Mouse (Mus musculus): ENCODE measurements around the gene Slco2a1. TPM values are rescaled to one million over a fixed set of nuclear protein-coding genes. Genes with fewer than 3 reads are reported as not detected.

Gene Slco2a1
- polyA plus RNA-seq, 1 experiment from 2014 or later: 0.17 TPM

DNA sequence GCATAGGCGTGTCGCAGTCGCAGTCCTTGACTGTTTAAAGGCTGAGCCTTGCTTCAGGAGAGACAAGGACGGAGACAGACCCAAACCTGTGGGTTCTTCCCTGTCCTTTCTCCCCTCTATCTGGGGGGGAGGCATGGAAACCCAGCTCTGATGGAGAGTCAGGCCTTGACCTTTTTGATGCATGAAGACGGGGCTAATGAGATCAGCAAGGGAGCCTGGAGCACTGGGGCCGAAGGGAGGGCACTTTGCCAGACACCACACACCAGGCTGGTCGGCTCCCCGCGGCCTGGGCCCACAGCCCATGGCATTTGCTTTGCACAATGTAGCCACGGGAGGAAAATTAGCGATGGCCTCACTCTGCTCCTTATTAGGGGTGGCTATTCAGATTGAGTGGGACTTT lies 66.5 kb downstream of the Slco2a1 start:
- Histone ChIP-seq H3K4me3 (no peak overlapping the region), H3K27me3 (ENCODE audit: low read depth, poor library complexity, severe bottlenecking) (no peaks in the 10 kb centered on the region), H3K4me1 (peaks cover 5% of the 10 kb centered on the region; the same call in 1 of the 2 replicates), H3K27ac (replicated peaks) (no peak overlapping the region), H3K36me3 (no peaks in the 10 kb centered on the region), H3K9me3 (replicated peaks) (no peaks in the 10 kb centered on the region)
- WGBS: 85% methylated on average over 11 of the region's 11 CpGs
- no peak for DNase-seq (ENCODE audit: low spot score)

DNA sequence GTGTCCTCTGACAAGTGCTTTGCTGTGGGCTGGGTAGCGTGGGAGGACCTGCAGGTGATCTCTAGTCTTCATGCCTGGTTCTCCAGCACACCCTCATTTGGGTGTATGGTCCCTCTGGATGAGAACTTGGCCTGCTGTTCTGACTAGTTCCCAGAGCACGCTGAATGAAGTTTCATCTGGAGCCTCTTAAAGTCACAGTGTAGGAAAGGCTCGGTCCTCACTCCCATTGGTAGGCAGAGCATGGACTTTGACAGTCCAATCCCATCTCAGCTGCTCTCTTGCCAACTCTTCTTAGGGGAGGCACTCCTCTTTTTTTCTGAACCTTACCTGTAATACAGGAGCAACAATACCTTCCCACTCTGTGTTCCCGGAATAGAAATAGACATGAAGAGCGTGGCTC lies 67.7 kb downstream of the Slco2a1 start:
- WGBS: 93% methylated on average over 5 of the region's 5 CpGs
- Histone ChIP-seq H3K4me1 (peaks cover 5% of the 10 kb centered on the region; the same call in 1 of the 2 replicates), H3K27ac (replicated peaks) (no peak overlapping the region), H3K4me3 (no peak overlapping the region), H3K9me3 (replicated peaks) (no peaks in the 10 kb centered on the region), H3K36me3 (no peaks in the 10 kb centered on the region), H3K27me3 (ENCODE audit: low read depth, poor library complexity, severe bottlenecking) (no peaks in the 10 kb centered on the region)
- DNase-seq (ENCODE audit: low spot score): no peak

- Histone ChIP-seq H3K27me3 (ENCODE audit: low read depth, poor library complexity, severe bottlenecking) (no peaks in the 10 kb centered on the region), H3K4me1 (no peaks in the 10 kb centered on the region), H3K9me3 (replicated peaks) (no peaks in the 10 kb centered on the region), H3K36me3 (no peaks in the 10 kb centered on the region), H3K27ac (replicated peaks) (no peak overlapping the region), H3K4me3 (no peak overlapping the region)
- no peak for DNase-seq (ENCODE audit: low spot score)
- 86% methylated on average over 2 of the region's 2 CpGs for WGBS
These were observed 72.0 kb downstream of the Slco2a1 start for GRCm38 (mm10) chr9:103060551-103060950.

- no peaks in the 10 kb centered on the region for H3K9me3 ChIP-seq (replicated peaks)
- no peaks in the 10 kb centered on the region for H3K27me3 ChIP-seq (ENCODE audit: low read depth, poor library complexity, severe bottlenecking)
- H3K4me3 ChIP-seq: no peak overlapping the region
- no peak for DNase-seq (ENCODE audit: low spot score)
- H3K36me3 ChIP-seq: no peaks in the 10 kb centered on the region
- H3K27ac ChIP-seq (replicated peaks): no peak overlapping the region
- no peaks in the 10 kb centered on the region for H3K4me1 ChIP-seq
- WGBS: 81% methylated on average over 5 of the region's 5 CpGs
These were observed 73.0 kb downstream of the Slco2a1 start for GRCm38 (mm10) chr9:103061471-103062053.

DNA sequence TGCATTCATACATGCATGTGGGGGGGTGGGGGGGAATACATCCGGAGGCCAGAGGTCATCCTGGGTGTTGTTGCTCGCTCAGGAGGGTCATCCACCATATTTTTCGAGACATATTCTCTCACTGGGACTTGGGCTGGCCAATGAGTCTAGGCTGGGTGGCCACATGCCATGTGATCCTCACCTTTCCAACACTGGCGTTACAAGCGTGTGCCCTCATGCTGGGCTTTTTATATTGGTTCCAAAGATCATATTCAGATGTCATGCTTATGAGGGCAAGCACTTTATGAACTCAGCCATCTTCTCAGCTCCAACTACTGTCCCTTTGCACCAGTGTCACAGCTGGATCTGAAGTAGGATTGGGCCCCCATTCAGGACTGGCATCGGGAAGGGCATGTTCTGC lies 75.1 kb downstream of the Slco2a1 start:
- H3K27me3 ChIP-seq (ENCODE audit: low read depth, poor library complexity, severe bottlenecking): no peaks in the 10 kb centered on the region
- no peak overlapping the region for H3K4me3 ChIP-seq
- H3K4me1 ChIP-seq: no peaks in the 10 kb centered on the region
- H3K27ac ChIP-seq (replicated peaks): no peak overlapping the region
- WGBS: 89% methylated on average over 6 of the region's 6 CpGs
- H3K9me3 ChIP-seq (replicated peaks): no peaks in the 10 kb centered on the region
- H3K36me3 ChIP-seq: no peaks in the 10 kb centered on the region
- DNase-seq (ENCODE audit: low spot score): no peak

DNA sequence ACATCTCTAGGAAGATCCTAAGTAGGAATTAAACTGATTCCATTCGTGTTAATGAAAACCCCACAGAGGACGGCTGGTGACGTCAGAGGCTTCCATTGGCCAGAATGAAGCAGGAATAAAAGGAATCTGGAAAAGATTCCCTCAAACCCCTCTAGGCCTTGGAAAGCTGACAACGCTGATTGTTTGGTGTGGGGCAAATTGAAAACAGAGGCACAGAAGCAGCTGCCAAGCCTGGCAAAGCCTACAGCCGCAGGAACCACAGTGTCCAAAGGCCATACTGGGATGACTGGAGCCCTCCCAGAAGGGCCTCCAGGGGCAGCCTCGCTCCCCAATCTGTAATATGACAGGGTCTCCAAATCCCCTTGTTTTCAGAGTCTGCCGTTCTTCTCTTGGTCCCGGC lies 78.3 kb downstream of the Slco2a1 start:
- WGBS: 88% methylated on average over 8 of the region's 8 CpGs
- Histone ChIP-seq H3K27me3 (ENCODE audit: low read depth, poor library complexity, severe bottlenecking) (no peaks in the 10 kb centered on the region), H3K27ac (replicated peaks) (no peak overlapping the region), H3K4me3 (no peak overlapping the region), H3K36me3 (no peaks in the 10 kb centered on the region), H3K9me3 (replicated peaks) (no peaks in the 10 kb centered on the region), H3K4me1 (no peaks in the 10 kb centered on the region)
- DNase-seq (ENCODE audit: low spot score): no peak

GRCm38 (mm10) chr9:103067651-103068050 lies 79.1 kb downstream of the Slco2a1 start:
- H3K27me3 ChIP-seq (ENCODE audit: low read depth, poor library complexity, severe bottlenecking): no peaks in the 10 kb centered on the region
- H3K27ac ChIP-seq (replicated peaks): no peak overlapping the region
- WGBS: 90% methylated on average over 11 of the region's 11 CpGs
- H3K4me1 ChIP-seq: no peaks in the 10 kb centered on the region
- DNase-seq (ENCODE audit: low spot score): no peak
- H3K9me3 ChIP-seq (replicated peaks): no peaks in the 10 kb centered on the region
- no peak overlapping the region for H3K4me3 ChIP-seq
- no peaks in the 10 kb centered on the region for H3K36me3 ChIP-seq

DNA sequence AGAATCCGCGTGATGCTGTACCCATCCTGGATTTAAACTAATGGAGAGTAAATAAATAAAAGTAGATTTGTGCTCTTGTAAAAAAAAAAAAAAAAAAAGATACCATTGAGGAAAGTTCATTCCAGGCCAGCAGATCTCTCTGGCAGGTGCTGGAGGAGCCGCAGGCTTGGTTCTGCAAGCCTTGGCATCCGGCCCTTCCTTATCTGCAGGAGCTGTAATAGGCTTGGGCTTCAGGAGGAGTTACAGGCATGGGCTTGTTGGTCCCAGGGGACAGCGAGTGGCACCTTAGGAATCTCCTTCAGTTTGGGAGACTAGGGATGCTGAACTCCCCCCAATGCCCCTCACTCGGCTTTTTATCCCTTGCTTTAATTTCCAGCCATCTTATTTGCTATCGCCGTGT lies 80.3 kb downstream of the Slco2a1 start:
- 89% methylated on average over 8 of the region's 8 CpGs for WGBS
- no peak for DNase-seq (ENCODE audit: low spot score)
- H3K4me1 ChIP-seq: no peaks in the 10 kb centered on the region

GRCm38 (mm10) chr9:103071541-103072203 lies 83.2 kb downstream of the Slco2a1 start:
- Histone ChIP-seq H3K4me1 (no peaks in the 10 kb centered on the region), H3K27me3 (ENCODE audit: low read depth, poor library complexity, severe bottlenecking) (no peaks in the 10 kb centered on the region), H3K9me3 (replicated peaks) (no peaks in the 10 kb centered on the region), H3K4me3 (no peak overlapping the region), H3K27ac (replicated peaks) (no peak overlapping the region), H3K36me3 (no peaks in the 10 kb centered on the region)
- DNase-seq (ENCODE audit: low spot score): no peak
- 92% methylated on average over 7 of the region's 7 CpGs for WGBS

More for the DNA sequence above, 80.3 kb downstream of the Slco2a1 start:
- no peak overlapping the region for H3K27ac ChIP-seq (replicated peaks)
- H3K27me3 ChIP-seq (ENCODE audit: low read depth, poor library complexity, severe bottlenecking): no peaks in the 10 kb centered on the region
- H3K9me3 ChIP-seq (replicated peaks): no peaks in the 10 kb centered on the region
- no peak overlapping the region for H3K4me3 ChIP-seq
- no peaks in the 10 kb centered on the region for H3K36me3 ChIP-seq

GRCm38 (mm10) chr9:103072204-103072599 lies 83.7 kb downstream of the Slco2a1 start:
- no peak for DNase-seq (ENCODE audit: low spot score)
- H3K4me3 ChIP-seq: no peak overlapping the region
- no peaks in the 10 kb centered on the region for H3K9me3 ChIP-seq (replicated peaks)
- no peaks in the 10 kb centered on the region for H3K4me1 ChIP-seq
- no peaks in the 10 kb centered on the region for H3K36me3 ChIP-seq
- H3K27ac ChIP-seq (replicated peaks): no peak overlapping the region
- H3K27me3 ChIP-seq (ENCODE audit: low read depth, poor library complexity, severe bottlenecking): no peaks in the 10 kb centered on the region
- 87% methylated on average over 6 of the region's 6 CpGs for WGBS

GRCm38 (mm10) chr9:103072926-103073515 lies 84.5 kb downstream of the Slco2a1 start:
- no peaks in the 10 kb centered on the region for H3K36me3 ChIP-seq
- H3K27ac ChIP-seq (replicated peaks): no peak overlapping the region
- no peaks in the 10 kb centered on the region for H3K9me3 ChIP-seq (replicated peaks)
- no peaks in the 10 kb centered on the region for H3K27me3 ChIP-seq (ENCODE audit: low read depth, poor library complexity, severe bottlenecking)
- H3K4me1 ChIP-seq: no peaks in the 10 kb centered on the region
- DNase-seq (ENCODE audit: low spot score): no peak
- WGBS: 90% methylated on average over 11 of the region's 11 CpGs
- no peak overlapping the region for H3K4me3 ChIP-seq

- 83% methylated on average over 21 of the region's 21 CpGs for WGBS
- no peaks in the 10 kb centered on the region for H3K36me3 ChIP-seq
- DNase-seq (ENCODE audit: low spot score): no peak
- H3K4me1 ChIP-seq: no peaks in the 10 kb centered on the region
- no peaks in the 10 kb centered on the region for H3K9me3 ChIP-seq (replicated peaks)
- H3K27ac ChIP-seq (replicated peaks): no peak overlapping the region
- no peak overlapping the region for H3K4me3 ChIP-seq
- H3K27me3 ChIP-seq (ENCODE audit: low read depth, poor library complexity, severe bottlenecking): no peaks in the 10 kb centered on the region
These were observed 88.5 kb downstream of the Slco2a1 start for GRCm38 (mm10) chr9:103076836-103077531.

- no peaks in the 10 kb centered on the region for H3K4me1 ChIP-seq
- no peak overlapping the region for H3K4me3 ChIP-seq
- no peak for DNase-seq (ENCODE audit: low spot score)
- no peaks in the 10 kb centered on the region for H3K9me3 ChIP-seq (replicated peaks)
- 97% methylated on average over 6 of the region's 6 CpGs for WGBS
- no peak overlapping the region for H3K27ac ChIP-seq (replicated peaks)
- H3K27me3 ChIP-seq (ENCODE audit: low read depth, poor library complexity, severe bottlenecking): no peaks in the 10 kb centered on the region
- H3K36me3 ChIP-seq: no peaks in the 10 kb centered on the region
These were observed 89.7 kb downstream of the Slco2a1 start for GRCm38 (mm10) chr9:103078194-103078691.
